Mouse (Mus musculus) 3T3-L1 (cell line): ENCODE results near the gene Meox1.

Source experiments
- DNase-seq: peaks from one replicate; pipeline ENCODE4 v3.0.0-alpha.2; 2015; ENCODE audit warnings: low read depth, low spot score

Gene Meox1

DNA sequence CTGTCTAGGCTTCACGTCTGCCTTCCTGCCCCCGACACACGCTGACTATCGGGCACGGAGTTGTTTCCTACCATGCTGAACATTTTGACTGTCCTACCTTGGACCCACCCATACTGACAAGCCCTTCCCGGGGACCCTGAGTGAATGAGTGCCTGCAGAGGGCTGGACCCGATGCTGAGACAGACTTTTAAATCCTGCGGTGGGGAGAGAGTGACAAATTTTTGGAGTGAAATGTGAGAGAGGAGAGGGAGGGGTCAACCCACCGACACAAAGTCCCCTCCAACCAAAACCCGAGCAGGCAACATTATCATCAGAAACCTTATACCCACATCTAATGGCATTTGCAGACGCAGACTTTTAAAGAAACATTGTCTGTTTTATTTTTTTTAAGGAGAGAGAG, at the start of gene Meox1:
Gene Meox1 (minus strand): TSS at position 171 of the 400 bp plus-strand sequence.
- DNase-seq = no peak

DNA sequence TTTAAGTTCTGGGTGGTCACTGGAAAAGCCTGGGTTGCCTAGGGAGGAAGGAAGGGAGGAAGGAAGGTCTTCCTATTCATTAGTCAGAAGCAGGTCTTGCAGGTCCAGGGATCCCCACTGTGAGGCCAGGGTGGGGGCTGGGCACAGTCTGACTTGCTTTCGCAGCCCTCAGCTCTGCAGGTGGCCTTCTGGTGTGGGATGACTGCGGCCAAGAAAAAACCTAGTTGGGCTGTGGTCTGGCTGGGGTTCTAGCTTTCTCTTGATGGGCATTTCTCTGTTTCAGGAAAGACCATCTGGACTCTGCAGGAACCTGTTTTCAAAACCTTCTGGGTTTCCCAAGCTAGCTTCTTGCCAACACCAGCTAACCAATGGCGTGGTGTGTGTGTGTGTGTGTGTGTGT, 48.9 kb upstream of the Meox1 start:
- no peak for DNase-seq

DNA sequence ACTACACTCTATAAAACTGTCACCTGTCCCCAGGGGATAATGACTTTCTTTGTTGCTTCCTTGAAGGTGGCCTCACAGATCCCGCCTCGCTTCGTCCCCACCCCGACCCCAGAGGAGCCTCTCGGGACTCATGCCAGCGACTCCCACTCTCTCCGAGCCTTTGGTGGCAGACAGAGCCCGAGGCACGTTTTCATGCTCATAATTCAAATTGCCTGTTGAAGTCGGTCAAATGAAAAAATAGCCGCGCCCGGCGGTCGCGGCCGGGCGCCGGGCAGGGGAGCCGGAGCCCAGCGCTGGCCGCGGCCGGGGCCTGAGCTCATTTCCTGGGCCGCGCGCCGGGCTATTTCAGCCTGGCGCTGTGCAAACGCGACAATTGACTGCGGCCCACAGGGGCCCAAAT, 42.9 kb upstream of the Meox1 start:
- no peak for DNase-seq

DNA sequence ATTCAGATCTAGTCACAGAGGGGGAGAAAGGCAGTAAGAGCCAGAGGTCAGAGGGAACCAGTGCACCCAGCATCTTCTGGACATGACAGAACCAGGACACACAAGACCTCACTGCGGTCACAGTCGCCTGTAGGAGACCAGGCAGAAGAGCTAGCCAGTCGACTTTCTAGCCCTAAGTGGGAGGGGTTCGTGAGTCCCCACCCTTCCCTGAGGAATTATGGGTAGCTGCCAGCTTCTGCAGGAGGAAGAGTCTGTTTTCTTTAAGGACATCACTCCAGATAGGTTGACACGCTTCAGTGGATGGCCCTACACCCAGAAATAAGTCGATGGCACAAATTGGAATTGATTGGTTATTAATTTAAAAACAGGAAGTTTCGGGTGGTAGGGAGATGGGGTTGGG, 42.2 kb upstream of the Meox1 start:
- no peak for DNase-seq

DNA sequence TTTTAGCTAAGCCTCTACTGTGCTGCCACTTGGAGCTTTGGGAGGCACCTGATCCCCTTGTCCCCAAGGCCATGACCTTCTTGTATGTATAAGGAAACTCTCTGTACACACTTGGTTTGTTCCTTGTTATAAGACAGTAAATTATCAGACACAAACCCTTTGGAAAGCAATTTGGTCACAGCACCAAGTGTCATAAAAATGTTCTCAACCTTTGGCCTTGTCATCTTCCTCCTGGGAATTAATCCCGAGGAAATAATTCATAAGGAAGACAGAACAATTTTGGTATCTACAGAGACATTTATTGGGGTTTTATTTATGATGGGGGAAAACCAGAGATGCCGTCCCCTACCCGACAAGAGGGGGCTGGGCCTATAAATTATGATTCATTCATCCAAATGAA, 41.6 kb upstream of the Meox1 start:
- DNase-seq = no peak

DNA sequence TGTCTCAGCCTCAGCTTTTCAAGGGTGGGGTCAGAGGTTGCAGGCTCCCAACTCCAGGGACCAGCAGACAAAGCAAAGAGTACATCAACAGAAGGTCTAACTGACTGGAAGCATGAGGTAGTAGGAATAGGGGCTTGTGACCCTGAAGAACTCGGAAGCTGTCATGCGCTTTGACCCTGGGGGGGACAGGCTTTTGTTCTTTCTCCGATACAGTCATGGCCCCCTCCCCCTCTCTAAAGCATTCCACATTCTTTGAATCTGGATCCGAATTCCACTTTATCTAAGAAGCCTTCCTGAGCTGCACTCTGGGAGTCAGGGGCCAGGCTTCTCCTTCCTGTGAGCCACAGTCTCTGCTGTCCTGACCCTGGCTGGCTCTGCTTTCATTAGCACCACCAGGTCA, 37.8 kb upstream of the Meox1 start:
- no peak for DNase-seq

DNA sequence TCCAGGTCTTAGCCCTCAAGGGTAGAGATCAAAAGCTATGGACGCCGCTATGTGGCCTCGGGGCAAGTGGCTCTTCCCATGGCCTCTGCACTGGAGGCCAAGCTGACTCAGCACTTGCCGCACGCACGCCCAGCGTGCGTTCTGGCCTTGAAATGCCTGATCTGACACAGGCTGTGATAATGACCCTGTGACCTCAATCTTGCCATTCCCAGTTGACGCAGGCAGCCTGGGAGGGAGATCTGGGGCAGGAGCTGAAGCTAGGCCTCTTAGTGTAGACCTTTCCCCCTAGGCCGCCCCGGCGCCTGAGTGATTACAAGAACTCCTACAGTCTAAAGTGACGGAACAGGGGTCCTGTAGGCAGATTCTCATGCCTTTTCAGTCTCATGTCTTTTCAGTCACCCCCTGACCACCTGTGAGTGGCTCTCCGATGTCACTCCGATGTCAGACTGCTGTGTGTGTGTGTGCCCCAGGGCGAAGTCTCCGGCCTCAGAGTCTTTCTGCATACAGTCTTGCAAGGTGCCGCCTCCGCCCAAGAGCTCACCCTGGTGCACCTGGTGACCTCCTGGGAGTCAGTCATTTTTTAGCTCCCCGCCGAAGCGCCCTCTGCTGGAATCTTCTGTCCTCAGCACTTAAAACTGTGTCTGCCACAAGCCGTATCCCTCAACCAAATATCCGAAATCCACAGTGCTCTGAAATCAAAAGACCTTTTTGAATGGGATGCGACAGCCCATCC, 34.0 kb upstream of the Meox1 start:
- DNase-seq = no peak

DNA sequence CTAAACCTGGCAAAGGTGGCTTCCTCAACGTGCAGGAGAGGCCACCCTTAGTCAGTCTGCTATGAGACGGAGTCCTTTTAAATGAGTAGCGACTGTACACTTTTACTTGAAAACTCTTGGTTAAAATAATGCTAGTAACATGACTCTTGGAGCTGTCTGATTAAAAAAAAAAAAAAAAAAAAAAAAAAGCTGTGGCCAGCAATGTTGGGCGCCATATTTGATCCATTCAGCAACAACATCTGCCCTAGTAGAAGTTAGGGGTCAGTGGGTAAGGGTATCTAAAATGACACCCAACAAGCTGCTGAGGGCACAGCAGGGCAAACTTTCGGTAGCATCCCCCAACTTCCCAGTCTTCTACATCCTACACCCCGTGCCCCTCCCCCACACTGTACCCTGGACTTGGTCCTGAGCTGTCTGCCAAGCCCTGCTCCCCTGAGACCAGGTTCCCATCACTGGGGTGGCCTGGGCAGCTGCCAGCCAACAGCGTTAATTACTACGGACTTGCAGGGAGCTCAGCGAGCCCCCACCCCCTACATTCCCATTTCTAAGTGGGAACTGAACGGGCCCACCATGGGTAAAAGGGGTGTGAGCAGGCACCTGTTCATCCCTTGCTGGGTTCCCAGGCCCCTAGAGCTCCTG, 32.9 kb upstream of the Meox1 start:
- no peak for DNase-seq

DNA sequence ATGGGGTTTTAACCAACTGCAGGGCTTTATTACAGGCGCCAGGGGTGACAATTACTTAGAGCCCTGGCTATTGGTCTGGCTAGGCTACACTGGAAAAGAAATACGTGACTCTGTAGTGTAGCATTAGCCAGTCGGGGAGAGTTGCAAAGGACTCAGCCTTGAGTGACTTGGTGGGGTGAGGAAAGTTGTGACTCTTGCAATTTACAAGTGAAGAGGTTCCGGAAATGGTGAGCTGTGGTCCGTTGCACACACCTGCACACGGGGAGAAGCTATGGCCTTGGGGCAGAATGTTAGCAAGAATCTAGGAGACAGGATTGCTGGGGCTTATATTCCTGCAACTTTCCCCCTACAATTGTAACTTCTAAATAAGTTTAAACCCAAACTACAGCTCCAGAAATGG, 31.5 kb upstream of the Meox1 start:
- DNase-seq = no peak

DNA sequence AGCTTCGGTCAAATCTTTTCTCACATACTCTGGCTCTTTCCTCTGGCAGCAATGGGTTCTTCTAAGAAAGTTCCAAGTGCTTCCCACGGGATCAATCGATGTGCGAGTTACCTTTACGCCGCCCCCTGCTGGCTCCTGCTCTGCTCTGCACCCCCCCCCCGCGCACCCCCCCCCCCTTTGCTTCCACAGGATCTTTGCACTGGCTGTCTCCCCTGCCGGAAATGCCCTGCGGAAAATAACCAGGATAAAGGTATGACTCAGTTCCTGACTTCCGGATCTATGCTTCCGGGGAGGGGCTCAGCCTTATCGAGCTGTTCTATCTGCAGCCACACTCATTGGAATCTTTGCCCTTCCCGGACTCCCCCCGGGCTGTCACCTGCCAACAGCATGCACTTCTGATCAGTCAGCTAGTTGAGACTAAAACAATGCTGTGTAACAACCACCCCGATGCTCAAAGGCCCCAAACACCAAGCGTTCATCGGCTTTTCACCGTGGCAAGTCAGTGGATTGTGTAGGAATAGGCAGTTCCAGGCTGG, 30.3 kb upstream of the Meox1 start:
- DNase-seq = no peak

DNA sequence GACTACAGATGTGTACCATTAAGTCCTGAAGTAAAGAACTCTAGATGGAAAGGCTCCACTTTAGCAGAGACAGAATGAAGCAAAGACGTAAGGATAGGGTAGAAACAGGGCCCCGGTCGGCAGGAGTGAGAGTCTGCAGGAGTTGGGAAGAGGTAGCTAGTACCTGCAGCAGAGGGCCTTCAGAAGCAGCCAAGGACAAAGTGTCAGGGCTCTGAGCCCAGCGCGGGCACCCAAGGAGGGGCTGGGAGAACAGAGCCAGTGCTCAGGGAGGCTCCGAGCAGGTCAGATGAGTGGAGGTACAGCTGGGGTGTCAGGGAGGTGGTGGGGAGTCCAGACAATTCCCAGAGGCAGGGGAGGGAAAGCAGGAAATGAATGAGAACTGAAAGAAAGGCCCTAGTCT, 29.8 kb upstream of the Meox1 start:
- DNase-seq = no peak

DNA sequence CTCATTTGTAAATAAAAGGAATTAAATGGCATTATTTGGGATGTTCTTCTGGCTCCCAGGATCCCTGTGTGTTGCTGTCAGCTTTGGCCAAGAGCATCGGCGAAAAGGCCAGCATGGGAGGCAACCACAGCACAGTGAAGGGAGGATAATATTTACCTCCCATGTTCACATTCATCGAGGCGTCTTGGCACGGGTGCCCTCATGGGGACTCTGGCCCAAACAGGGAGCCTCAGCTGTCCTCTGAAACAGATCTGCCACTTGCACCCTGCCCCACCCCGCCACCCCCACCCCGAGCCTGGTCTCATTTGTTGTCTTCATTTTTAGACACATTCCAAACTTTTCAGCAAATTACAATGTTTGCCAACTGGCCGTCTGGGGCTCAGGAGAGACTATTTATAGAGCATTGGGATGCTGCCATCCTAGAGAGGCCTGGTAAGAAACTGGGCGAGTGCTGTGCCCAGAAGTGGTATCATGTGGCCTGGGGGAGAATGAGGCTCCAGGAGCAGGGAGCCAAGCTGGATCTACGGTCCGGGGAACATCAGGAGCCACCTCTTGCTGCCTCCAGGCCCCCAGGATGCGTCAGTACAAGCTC, 27.3 kb upstream of the Meox1 start:
- no peak for DNase-seq

DNA sequence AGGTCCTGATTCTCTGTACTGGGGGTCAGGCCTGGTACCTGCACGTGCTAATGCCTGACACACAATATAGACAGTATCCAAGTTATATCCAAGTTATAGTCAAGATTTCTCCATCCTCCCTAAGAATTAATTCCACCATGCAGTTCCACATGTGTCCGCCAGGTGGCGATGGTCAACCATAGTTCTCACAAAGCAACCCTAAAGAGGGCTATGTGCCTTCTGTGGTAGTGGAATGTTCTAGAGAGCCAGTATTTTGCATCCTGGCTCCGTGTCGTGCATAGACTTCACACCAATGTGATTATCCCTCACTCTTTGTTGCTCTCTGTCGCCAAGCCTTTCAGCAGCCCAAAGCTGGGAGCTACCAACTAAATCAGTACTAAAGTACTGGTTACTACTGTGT, 25.5 kb upstream of the Meox1 start:
- DNase-seq = peak; percentile 91

DNA sequence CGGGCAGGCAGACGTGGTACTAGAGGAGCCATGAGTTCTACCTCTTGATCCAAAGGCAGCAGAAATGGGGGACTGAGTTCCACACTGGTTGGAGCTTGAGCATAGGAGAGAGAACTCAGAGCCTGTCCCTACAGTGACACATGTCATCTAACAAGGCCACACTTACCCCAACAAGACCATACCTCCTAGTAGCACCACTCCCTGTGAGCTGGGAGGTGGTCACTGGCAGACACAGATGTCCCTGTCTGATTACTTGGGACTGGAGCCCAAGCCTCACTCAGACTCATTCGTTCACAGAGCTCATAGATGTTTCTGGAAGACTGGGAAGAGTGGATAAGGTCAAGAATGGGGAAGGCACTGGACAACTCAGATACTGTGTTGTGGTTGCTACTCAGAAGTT, 24.4 kb upstream of the Meox1 start:
- no peak for DNase-seq

DNA sequence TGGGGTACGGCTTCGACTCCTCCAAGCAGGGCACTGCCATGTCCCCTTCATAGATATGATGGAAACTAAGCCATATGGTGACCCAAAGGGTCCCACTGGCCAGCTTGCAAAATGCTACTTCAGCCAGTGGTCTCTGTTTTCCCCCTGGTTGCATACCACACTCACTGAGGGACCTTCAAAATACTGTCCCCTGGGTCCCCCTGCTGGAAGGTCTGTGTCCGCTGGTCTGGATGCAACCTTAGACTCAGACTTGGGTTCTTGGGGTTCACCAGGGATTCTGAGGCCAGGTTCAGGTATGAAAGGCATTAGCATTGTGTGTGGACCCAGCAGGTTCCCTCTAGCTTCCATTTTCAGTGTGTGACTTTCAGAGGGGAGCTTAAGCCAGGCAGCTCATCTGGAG, 22.6 kb upstream of the Meox1 start:
- DNase-seq = no peak

DNA sequence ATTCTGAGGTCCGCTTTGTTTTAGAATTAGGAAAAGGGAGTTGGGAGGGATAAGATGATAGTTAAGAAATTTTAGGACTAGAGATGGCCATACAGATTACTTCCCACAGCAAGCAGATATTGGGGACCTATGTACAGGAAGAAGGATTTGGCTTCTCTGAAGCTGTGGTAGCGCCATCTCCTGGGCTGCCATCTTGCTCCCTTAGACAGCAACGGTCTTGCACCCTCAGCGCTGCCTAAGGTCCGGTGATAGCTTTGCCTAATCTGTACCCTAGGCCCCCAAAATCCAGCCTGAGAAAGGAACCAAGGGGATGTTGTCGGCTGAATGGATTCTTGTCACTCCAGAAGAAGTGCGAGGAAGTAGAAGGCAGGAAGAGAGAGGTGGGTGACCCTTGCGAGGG, 19.4 kb upstream of the Meox1 start:
- no peak for DNase-seq

DNA sequence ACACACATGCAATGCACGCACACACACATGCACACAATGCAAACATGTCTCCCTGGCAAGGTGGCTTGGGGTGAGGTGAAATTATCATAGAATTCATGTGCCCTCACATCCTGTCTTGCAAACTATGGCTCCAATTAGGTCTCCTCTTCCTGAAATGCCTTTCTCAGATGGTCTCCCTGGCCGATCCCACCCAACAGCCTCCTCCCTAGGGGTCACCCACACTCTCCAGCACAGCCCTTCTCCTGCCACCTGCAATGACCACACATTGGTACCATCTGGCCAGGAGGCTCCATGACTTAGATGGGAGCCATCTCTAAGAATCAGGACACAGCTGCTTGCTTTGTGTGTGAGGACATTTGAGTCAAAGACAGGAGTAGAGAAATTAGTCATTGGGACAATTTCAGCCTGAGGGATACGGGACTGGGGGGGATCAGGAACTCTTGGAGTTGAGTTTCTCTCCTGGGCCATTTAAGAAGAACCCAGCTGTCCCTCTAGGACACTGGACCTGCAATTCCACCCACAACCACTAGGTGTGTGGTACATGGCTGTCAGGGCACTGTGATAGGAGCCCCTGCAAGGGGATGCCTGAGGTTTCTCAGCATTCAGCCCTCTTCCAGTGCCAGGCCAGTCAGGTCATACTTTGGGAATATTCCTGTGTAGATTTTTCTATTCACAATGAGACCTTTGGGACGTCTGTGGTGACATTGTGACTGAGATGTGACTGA, 17.8 kb upstream of the Meox1 start:
- DNase-seq = peak; percentile 55

DNA sequence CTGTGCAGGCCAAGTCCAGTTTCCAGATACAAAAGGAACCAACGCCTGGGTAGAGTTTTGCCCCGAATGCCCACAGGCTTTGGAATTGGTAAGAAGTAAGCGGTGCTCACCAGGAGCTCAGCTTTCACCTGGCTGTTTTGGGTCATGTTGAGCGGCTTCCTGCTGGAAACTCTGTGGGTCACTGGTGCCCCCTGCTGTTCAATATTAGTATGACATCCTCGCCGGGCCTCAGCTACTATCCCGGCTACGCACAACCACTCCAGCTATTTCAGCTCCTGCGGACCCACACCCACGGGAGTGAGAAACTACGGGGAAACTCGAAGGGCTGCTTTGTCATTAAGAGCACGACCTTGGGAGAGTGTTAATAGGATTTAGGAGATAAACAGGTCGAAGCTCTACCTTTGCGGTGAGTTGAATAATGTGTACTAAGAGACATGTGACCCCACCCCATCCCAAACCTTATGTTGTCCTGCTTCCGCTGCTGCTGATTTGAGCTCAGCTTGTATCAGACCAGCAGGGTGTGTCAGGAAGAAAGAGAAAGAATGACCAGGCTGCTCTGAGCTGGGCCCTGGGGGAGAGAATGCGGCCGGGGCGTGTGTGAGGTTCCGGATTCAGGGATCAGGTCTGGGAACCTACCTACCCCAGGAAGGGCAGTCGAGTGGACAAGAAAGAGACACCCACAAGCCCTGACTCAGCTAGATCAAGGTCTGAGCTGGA, 16.2 kb upstream of the Meox1 start:
- DNase-seq = peak; percentile 90

DNA sequence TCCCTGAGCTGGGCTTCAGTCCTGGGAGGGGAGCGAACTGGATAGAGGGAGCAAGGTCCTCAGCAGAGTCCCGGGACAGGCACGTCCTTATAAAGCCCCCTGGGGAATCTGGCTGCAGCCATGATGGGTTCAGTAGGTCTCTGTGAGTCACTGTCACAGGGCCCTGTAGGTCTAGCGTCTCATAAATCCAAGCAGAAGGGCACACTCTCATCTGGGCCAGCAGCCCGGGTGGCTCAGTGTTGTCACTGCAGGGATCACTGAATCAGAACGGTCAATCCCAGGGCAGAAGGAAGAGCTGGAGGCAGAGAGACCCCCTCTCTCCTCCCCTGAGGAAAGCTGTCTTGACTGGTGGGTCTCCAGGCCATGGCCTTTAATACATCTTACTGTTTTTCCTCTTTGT, 14.6 kb upstream of the Meox1 start:
- no peak for DNase-seq

DNA sequence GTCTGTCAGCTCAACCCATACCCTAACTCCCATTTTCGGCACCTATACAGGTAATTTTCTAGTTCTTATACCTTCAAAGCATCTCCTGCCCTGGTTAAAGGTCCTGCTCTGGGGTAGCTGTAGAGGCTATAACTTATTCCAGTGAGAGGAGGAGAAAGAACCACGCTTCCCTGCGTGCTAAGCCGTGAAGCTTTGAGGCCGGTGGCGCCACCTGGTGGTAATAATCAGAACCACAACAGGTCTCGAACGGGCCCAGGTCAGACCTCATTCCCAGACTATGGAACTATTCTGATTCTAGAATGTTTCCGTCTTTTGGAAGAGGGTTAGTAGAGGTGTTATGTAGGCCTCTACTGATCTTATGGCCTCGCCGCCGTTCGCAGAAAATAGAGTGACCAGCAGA, 10.9 kb upstream of the Meox1 start:
- peak; percentile 84 for DNase-seq

DNA sequence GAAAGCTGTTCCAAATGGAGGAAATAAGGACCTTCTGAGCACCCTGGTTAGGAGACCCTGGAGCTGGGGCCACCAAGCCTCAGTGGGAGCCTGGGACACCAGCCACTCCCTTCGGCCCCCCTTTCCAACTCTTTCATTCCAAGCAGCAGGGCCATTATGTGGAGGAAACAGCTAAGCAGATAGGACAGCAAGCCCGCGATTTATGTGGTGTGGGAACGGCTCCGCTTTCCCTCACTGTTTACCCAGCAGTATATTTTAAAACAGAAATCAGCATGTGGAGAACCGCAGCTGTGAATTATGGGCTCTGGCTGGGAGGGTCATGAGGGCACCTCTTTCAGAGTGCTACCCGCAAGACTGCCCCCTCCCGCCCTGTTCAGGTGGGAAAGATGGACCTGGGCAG, 7.1 kb upstream of the Meox1 start:
- DNase-seq = no peak

DNA sequence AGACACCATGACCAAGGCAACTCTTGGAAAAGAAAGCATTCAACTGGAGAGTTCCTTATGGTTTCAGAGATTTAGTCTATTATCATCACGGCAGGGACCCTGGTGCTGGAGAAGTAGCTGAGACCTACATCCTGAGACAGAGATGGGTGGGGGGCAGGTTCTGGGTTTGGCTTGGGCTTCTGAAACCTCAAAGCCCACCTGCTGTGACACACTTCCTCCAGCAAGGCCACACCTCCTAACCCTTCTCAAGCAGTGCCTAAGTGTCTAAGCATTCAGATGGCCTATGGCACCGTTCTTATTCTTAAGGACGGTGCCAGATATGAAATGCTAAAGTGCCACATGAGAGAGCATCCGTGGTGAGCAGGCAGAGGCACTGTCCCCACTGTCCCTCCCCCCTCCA, 4.2 kb upstream of the Meox1 start:
- DNase-seq = no peak
